Mouse (Mus musculus): Measurements from ENCODE around the gene Daxx. TPM values are rescaled to one million over a fixed set of nuclear protein-coding genes. Genes with fewer than 3 reads are reported as not detected.

Gene Daxx
- polyA plus RNA-seq, 1 experiment from 2014 or later: 35.3 TPM

DNA sequence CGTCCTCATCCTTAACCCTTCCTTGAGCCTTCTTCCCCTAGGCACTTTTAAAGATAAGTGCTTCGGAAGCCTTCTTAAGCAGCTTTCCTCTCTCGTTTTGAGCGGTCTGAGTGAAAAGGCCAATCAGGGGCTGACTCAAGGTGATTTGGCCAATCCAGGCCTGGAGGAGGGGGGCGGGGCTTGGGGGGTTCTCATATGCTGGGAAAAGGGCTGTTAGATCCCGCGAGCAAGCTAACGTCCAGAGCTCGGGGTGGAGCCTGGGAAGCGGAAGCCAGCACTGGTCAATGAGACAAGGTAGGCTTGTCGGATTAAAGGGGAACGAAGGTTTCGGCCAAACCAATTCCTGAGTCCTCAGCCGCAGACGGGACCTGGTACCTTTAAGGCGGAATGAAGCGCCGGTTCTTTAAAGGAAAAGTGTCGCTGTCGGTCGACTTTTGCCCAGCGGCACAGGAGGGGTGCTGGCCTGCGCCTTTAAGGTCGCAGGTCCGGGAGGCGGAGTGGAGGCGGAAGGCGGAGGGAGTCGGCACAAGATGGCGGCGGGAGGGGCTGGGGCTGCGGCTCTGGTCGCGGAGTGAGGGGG, 6.5 kb downstream of the Daxx start, which contains the start of the genes Tapbp and Zbtb22:
TSS of gene Tapbp (plus strand) at position 229 of the 580 bp plus-strand sequence.
TSS of gene Zbtb22 (plus strand) at position 234 of the 580 bp plus-strand sequence.
- H3K9me3 ChIP-seq: no peaks in the 10 kb centered on the region
- peaks cover 59% of the 10 kb centered on the region for H3K36me3 ChIP-seq
- H3K27me3 ChIP-seq (replicated peaks): no peaks in the 10 kb centered on the region
- H3K4me1 ChIP-seq: peaks cover 48% of the 10 kb centered on the region
- H3K27ac ChIP-seq (replicated peaks): peak within 1 kb of the TSS; percentile 79
- ATAC-seq (ENCODE audit: extremely low read depth, insufficient number of reproducible peaks, low FRiP score, low TSS enrichment): peak; percentile 85
- peak within 1 kb of the TSS; percentile 81 for H3K4me2 ChIP-seq
- WGBS: under 1% methylated on average over 30 of the region's 34 CpGs
- peak within 1 kb of the TSS; percentile 68 for H3K4me3 ChIP-seq
- H3K9ac ChIP-seq: peak within 1 kb of the TSS; percentile 85

DNA sequence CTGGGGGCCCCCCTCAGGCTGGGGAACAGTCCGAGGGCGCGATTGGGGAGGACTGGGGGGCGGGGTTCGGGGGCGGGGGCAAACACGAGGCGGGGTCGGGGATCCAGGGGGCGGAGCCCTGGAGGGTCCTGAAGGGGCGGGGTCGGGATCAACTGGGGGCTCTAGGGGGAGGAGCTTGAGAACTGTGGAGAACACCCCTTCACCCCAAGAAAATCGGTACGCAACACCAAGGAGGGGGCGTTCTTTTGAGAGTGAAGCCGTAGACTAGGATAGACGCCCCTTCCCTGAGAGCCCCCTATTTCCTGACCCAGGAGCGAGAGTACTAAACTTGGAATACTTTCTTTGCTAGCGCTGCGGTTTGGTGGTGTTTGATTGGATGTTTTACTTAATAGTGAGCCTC, 7.1 kb downstream of the Daxx start:
- Histone ChIP-seq H3K4me2 (peak overlapping the region; percentile 81), H3K27ac (replicated peaks) (peak overlapping the region; percentile 79), H3K9me3 (no peaks in the 10 kb centered on the region), H3K27me3 (replicated peaks) (no peaks in the 10 kb centered on the region), H3K4me3 (peak overlapping the region; percentile 68), H3K9ac (peak overlapping the region; percentile 85), H3K4me1 (peaks cover 47% of the 10 kb centered on the region), H3K36me3 (peaks cover 54% of the 10 kb centered on the region)
- peak; percentile 23 for ATAC-seq (ENCODE audit: extremely low read depth, insufficient number of reproducible peaks, low FRiP score, low TSS enrichment)
- WGBS: under 1% methylated on average over 15 of the region's 20 CpGs

DNA sequence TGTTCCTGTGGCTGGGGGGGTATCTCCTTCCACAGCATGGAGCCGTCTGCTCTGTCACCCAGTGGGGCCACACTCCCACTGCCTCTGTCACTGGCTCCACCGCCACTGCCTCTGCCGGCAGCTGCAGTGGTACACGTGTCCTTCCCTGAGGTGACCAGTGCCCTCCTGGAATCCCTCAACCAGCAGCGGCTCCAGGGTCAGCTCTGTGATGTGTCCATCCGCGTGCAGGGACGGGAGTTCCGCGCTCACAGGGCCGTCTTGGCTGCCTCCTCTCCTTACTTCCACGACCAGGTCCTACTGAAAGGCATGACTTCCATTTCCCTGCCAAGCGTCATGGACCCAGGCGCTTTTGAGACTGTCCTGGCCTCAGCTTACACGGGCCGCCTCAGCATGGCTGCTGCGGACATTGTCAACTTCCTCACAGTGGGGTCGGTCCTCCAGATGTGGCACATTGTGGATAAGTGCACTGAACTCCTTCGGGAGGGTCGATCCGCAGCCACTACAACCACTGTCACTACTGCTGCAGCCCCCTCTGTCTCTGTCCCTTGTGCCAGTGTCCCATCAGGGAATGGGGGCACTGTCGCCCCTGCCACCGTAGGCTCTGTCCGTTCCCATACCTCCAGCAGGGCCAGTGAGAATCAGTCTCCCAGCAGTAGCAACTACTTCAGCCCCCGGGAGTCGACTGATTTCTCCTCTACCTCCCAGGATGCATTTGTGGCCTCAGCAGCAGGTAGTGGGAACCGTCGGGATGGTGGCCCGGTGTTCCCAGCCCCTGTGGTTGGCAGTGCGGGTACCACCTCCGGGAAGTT, 7.8 kb downstream of the Daxx start:
- H3K27ac ChIP-seq (replicated peaks): 0 out of 2 replicates have a peak overlapping the region, but pooled peaks have one; percentile 79
- peaks cover 46% of the 10 kb centered on the region for H3K36me3 ChIP-seq
- H3K4me3 ChIP-seq: peak overlapping the region; percentile 68
- H3K27me3 ChIP-seq (replicated peaks): no peaks in the 10 kb centered on the region
- H3K9me3 ChIP-seq: no peaks in the 10 kb centered on the region
- peak overlapping the region; percentile 81 for H3K4me2 ChIP-seq
- peak overlapping the region; percentile 85 for H3K9ac ChIP-seq
- H3K4me1 ChIP-seq: peaks cover 47% of the 10 kb centered on the region
- 62% methylated on average over 31 of the region's 31 CpGs for WGBS
- no peak for ATAC-seq (ENCODE audit: extremely low read depth, insufficient number of reproducible peaks, low FRiP score, low TSS enrichment)

DNA sequence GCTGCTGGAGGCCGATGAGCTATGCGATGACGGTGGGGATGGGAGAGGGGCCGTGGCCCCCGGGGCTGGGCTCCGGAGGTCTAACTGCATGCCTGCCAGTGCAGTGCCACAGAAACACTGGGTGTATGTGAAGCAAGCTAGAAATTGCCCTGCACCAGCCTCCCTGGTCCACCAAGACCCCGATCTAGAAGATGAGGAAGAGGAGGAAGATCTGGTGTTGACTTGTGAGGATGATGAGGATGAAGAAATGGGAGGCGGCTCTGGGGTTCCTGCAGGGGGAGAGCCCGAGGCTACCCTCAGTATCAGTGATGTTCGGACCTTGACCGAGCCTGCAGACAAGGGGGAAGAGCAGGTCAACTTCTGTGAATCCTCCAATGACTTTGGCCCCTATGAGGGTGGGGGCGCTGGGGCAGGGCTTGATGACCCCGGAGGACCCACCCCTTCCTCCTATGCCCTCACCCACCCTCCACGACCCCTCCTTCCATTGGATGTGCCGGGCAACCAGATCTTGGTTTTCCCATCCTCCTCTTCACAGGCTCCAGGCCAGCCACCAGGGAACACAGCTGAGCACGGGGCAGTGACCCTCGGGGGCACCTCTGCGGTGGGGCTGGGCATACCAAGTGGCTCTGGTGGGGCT, 8.6 kb downstream of the Daxx start:
- peaks cover 40% of the 10 kb centered on the region for H3K36me3 ChIP-seq
- H3K9ac ChIP-seq: no peak overlapping the region
- no peaks in the 10 kb centered on the region for H3K27me3 ChIP-seq (replicated peaks)
- H3K9me3 ChIP-seq: no peaks in the 10 kb centered on the region
- H3K4me3 ChIP-seq: peak overlapping the region; percentile 85; the same call in 1 of the 2 replicates
- ATAC-seq (ENCODE audit: extremely low read depth, insufficient number of reproducible peaks, low FRiP score, low TSS enrichment): no peak
- no peak overlapping the region for H3K27ac ChIP-seq (replicated peaks)
- peaks cover 47% of the 10 kb centered on the region for H3K4me1 ChIP-seq
- H3K4me2 ChIP-seq: peak overlapping the region; percentile 92
- 77% methylated on average over 18 of the region's 18 CpGs for WGBS

DNA sequence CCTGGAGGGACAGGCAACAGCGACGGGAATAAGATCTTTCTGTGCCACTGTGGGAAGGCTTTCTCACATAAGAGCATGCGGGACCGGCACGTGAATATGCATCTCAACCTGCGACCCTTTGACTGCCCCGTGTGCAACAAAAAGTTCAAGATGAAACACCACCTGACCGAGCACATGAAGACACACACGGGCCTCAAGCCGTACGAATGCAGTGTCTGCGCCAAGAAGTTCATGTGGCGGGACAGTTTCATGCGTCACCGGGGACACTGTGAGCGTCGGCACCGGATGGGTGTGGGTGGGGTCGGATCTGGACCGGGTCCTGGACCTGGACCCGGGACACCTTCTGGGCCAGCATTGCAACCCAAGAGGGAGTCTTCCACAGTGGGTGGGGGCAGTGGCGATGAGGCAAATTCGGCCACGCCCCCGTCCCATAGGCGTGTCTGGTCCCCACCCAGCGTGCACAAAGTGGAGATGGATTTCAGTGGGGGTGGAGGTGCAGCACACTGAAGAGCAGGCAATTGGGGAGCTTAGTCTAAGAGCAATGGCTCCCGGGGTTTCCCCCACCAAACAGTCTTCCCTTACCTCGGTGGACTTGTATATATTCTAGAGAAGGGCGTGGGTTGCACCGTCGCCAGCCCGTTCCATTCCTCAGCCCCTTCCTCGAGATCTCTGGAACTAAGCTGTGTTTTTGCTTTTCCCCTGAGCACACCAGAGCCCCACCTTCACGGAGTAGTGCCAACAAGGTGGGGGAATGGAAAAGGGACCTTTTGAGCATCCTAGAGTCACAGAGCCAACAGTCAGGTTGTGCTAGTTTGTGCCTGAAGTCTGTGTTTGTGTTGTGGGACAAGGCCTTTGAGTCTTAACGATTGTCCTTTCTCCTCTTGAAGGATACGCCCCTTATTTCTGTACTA, 9.3 kb downstream of the Daxx start:
- Histone ChIP-seq H3K27me3 (replicated peaks) (no peaks in the 10 kb centered on the region), H3K27ac (replicated peaks) (peak overlapping the region; percentile 88), H3K9me3 (no peaks in the 10 kb centered on the region), H3K36me3 (peaks cover 33% of the 10 kb centered on the region), H3K4me2 (peak overlapping the region; percentile 92), H3K4me1 (peaks cover 47% of the 10 kb centered on the region), H3K4me3 (peak overlapping the region; percentile 85), H3K9ac (peak overlapping the region; percentile 89)
- 55% methylated on average over 37 of the region's 37 CpGs for WGBS
- no peak for ATAC-seq (ENCODE audit: extremely low read depth, insufficient number of reproducible peaks, low FRiP score, low TSS enrichment)

DNA sequence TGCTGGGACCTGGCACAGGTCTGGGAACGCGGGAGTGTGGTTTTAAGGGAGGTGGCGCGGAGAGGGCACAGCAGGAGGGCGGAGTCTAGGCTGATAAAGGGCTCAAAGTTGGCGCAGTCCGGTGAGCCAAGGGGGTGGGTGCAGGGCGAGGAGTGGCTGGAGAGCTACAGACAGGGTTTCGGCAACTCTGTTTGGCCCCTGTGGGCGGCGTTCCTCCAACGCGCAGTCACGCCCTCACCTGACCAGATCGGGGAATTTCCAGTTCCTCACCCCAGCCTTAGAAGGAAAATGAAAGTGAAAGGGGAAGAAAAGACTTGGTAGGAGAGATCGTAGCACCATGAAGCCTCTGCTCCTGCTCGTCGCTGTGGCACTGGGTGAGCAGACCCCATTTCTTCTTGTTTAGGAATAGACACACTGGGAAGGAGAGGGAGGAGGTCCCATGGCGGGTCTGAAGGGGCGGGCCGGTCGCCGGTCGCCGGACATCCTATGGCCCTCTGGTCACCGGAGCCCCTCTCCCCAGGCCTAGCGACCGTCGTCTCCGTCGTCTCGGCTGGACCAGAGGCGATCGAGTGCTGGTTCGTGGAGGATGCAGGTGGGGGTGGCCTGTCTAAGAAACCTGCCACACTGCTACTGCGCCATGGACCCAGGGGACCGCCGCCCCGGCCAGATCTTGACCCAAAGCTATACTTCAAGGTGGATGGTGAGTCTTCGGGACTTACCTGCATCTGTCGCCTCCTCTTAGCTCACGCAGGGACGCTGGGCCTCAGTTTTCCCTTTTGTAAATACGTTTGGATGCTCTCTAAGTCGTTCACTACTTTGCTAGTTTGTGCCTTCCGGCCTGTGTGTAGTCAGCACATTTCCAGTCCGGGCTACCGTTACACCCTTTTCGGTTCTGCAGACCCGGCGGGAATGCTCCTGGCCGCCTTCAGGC, 10.4 kb downstream of the Daxx start:
- ATAC-seq (ENCODE audit: extremely low read depth, insufficient number of reproducible peaks, low FRiP score, low TSS enrichment): peak; percentile 54; the same call in 1 of the 2 replicates
- Histone ChIP-seq H3K4me2 (peak overlapping the region; percentile 92), H3K9ac (peak overlapping the region; percentile 89), H3K4me3 (peak overlapping the region; percentile 85), H3K27ac (replicated peaks) (peak overlapping the region; percentile 88), H3K36me3 (peaks cover 22% of the 10 kb centered on the region), H3K27me3 (replicated peaks) (no peaks in the 10 kb centered on the region), H3K9me3 (no peaks in the 10 kb centered on the region), H3K4me1 (peaks cover 44% of the 10 kb centered on the region)
- WGBS: under 1% methylated on average over 52 of the region's 52 CpGs

DNA sequence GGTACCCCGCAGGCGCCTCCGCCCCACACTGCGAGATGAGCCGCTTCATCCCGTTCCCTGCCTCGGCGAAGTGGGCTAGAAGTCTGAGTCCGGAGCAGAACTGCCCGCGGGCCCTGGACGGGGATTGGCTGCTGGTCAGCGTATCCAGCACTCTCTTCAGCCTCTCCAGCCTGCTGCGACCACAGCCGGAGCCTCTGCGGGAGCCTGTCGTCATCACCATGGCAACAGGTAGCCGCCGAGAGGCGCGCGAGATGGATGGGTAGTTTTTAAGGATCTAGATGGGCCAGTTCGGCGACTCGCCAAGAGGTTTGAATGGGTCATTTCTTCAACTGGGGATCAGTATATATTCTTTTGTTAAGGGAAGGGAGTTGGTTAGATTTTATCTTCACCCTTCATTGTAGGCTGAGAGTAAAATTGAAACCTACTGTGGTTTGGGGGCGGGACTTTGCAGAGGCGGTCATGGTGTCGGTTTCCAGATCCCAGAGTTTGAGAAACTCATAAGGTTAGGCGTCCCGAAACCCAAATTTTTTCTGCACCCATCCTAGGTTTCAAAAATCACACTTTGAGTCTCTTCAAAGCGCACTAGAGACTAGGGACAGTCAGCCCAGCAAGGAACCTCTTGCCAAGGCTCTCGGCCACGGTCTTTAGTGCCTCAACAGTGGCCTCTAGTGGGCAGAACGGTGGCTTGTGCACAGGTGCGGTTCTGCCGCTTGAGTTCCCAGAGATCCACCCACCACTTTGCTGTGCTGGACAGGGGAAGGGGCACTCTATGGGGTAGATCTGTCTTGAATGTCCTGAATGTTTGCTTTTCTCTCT, 11.3 kb downstream of the Daxx start:
- peak overlapping the region; percentile 85 for H3K4me3 ChIP-seq
- peaks cover 22% of the 10 kb centered on the region for H3K36me3 ChIP-seq
- peak overlapping the region; percentile 92 for H3K4me2 ChIP-seq
- no peaks in the 10 kb centered on the region for H3K9me3 ChIP-seq
- ATAC-seq (ENCODE audit: extremely low read depth, insufficient number of reproducible peaks, low FRiP score, low TSS enrichment): no peak
- WGBS: 1% methylated on average over 36 of the region's 36 CpGs
- peak overlapping the region; percentile 89 for H3K9ac ChIP-seq
- H3K27ac ChIP-seq (replicated peaks): peak overlapping the region; percentile 88
- peaks cover 36% of the 10 kb centered on the region for H3K4me1 ChIP-seq
- H3K27me3 ChIP-seq (replicated peaks): no peaks in the 10 kb centered on the region

DNA sequence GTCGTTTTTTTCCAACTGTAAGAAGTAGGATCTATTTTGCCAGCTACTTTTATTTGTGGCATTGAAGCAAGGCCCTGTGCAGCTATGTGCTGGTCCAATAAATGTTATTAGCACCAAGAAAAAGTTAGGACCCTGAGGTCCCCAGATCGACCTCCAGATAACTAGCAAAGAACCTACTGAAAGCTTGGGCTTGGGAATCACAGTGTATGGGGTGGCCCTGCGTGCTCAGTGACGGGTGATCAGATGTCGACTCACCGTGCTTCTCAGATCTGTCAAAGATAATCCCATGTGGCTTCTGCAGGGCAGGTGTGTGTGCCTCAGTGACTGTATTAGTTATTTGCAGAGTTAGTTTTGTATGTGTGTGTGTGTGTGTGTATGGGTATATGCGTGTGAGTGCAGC, 12.1 kb downstream of the Daxx start:
- 81% methylated on average over 7 of the region's 7 CpGs for WGBS
- Histone ChIP-seq H3K36me3 (peaks cover 31% of the 10 kb centered on the region), H3K4me2 (no peak overlapping the region), H3K27ac (replicated peaks) (no peak overlapping the region), H3K9ac (no peak overlapping the region), H3K9me3 (no peaks in the 10 kb centered on the region), H3K4me3 (no peak overlapping the region), H3K27me3 (replicated peaks) (no peaks in the 10 kb centered on the region), H3K4me1 (peaks cover 35% of the 10 kb centered on the region)
- ATAC-seq (ENCODE audit: extremely low read depth, insufficient number of reproducible peaks, low FRiP score, low TSS enrichment): no peak

DNA sequence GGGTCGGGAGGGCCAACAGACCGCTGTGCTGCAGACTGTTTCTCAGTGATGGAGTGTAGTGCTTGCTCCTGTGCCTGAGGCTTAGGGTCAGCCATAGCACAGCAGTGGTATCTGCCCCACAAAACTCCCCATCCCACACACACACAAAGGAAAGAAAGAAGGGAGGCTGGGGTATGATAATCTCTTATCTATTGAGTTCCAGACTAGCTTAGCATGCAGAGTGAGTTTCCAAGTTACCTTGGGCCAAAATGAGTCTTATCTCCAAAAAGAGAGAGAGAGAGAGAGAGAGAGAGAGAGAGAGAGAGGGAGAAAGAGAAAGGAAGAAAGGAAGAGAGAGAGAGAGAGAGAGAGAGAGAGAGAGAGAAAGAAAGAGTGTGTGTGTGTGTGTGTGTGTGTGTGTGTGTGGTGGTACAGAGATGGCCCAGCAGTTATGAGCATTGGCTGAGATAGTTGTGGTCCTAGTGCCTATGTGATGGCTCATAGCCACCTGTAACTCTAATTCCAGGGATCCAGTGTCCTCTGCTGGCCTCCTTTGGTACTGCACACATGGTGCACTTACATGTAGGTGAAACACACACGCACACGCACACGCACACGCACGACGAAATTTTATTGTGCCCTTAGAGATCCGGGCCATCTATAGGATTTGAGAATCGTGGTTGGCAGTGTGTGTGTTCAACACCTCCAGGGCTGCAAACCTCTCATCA, 15.5 kb downstream of the Daxx start:
- Histone ChIP-seq H3K27me3 (replicated peaks) (no peaks in the 10 kb centered on the region), H3K4me2 (no peak overlapping the region), H3K4me3 (no peak overlapping the region), H3K27ac (replicated peaks) (no peak overlapping the region), H3K9ac (no peak overlapping the region), H3K9me3 (no peaks in the 10 kb centered on the region), H3K4me1 (peaks cover 20% of the 10 kb centered on the region), H3K36me3 (peaks cover 31% of the 10 kb centered on the region)
- WGBS: 74% methylated on average over 10 of the region's 10 CpGs
- no peak for ATAC-seq (ENCODE audit: extremely low read depth, insufficient number of reproducible peaks, low FRiP score, low TSS enrichment)
